Mouse (Mus musculus) liver, embryonic 15.5 days (tissue): Measurements from ENCODE around the gene Smim5. TPM values are rescaled to one million over a fixed set of nuclear protein-coding genes. Genes with fewer than 3 reads are reported as not detected.

Experiments used
- ATAC-seq: fragments of 200-750 bp; cut with Nextera tagmentation; 2 replicates; pipeline ENCODE4 v1.8.0; 2017; ENCODE audit warnings: moderate number of reproducible peaks, mild to moderate bottlenecking, moderate library complexity; ENCODE audit not compliant: insufficient read depth
- H3K27ac ChIP-seq: fragments of 300-500 bp; sonication (generic); replicated peaks from 2 replicates; pipeline ENCODE4 v1.5.1; 2015; ENCODE audit warnings: mild to moderate bottlenecking, inconsistent platforms
- H3K27me3 ChIP-seq: fragments of 300-500 bp; sonication (generic); 2 replicates; pipeline ENCODE4 v1.6.1; 2015; ENCODE audit warnings: mild to moderate bottlenecking, inconsistent platforms
- H3K36me3 ChIP-seq: fragments of 300-500 bp; sonication (generic); replicated peaks from 2 replicates; pipeline ENCODE4 v1.6.1; 2015; ENCODE audit warnings: moderate library complexity, mild to moderate bottlenecking, inconsistent platforms
- H3K4me1 ChIP-seq: fragments of 300-500 bp; sonication (generic); replicated peaks from 2 replicates; pipeline ENCODE4 v1.6.1; 2015; ENCODE audit warnings: inconsistent platforms
- H3K4me2 ChIP-seq: fragments of 300-500 bp; sonication (generic); 2 replicates; pipeline ENCODE4 v1.6.1; 2015; ENCODE audit warnings: moderate library complexity, mild to moderate bottlenecking, inconsistent platforms
- H3K4me3 ChIP-seq: fragments of 300-500 bp; sonication (generic); replicated peaks from 2 replicates; pipeline ENCODE4 v1.5.1; 2015; ENCODE audit warnings: mild to moderate bottlenecking, inconsistent platforms
- H3K9ac ChIP-seq: fragments of 300-500 bp; sonication (generic); 2 replicates; pipeline ENCODE4 v1.6.1; 2015; ENCODE audit warnings: moderate library complexity, mild to moderate bottlenecking, inconsistent platforms
- H3K9me3 ChIP-seq: fragments of 300-500 bp; sonication (generic); replicated peaks from 2 replicates; pipeline ENCODE4 v1.6.1; 2016; ENCODE audit warnings: inconsistent platforms
- WGBS: fragments of 180-500 bp; shearing (Covaris S2); methylation state at CpG from one replicate; pipeline ENCODE4 v1.1.7; 2015; ENCODE audit warnings: mixed read lengths; ENCODE audit not compliant: insufficient replicate concordance; 5-methylcytosine and 5-hydroxymethylcytosine counted together
- polyA plus RNA-seq: library from polyadenylated mRNA; unstranded; fragments of >200 nt; fragmentation: Nextera tagmentation; extraction: Ambion mirVana; gene quantifications from 2 replicates; pipeline ENCODE4 v1.2.1, GENCODE M21; 2015

The Smim5 gene
- polyA plus RNA-seq, 1 experiment from 2014 or later, result 40.0 TPM

GRCm38 (mm10) chr11:115954712-115955111 lies 54.9 kb downstream of the Smim5 start:
- H3K9ac ChIP-seq, result no peak overlapping the region
- no peak for ATAC-seq
- H3K36me3 ChIP-seq, result peaks cover 62% of the 10 kb centered on the region
- no peaks in the 10 kb centered on the region for H3K27me3 ChIP-seq
- no peak overlapping the region for H3K4me3 ChIP-seq
- no peak overlapping the region for H3K4me2 ChIP-seq
- 74% methylated on average over 5 of the region's 5 CpGs for whole genome bisulfite sequencing
- H3K9me3 ChIP-seq, result no peaks in the 10 kb centered on the region
- no peak overlapping the region for H3K27ac ChIP-seq
- H3K4me1 ChIP-seq, result peaks cover 7% of the 10 kb centered on the region; the same call in 1 of the 2 replicates

GRCm38 (mm10) chr11:115955195-115955858 lies 55.6 kb downstream of the Smim5 start:
- H3K36me3 ChIP-seq, result peaks cover 68% of the 10 kb centered on the region
- H3K4me3 ChIP-seq, result no peak overlapping the region
- H3K27me3 ChIP-seq, result no peaks in the 10 kb centered on the region
- no peak overlapping the region for H3K4me2 ChIP-seq
- no peak overlapping the region for H3K9ac ChIP-seq
- H3K4me1 ChIP-seq, result peaks cover 7% of the 10 kb centered on the region; the same call in 1 of the 2 replicates
- no peak for ATAC-seq
- no peak overlapping the region for H3K27ac ChIP-seq
- 69% methylated on average over 10 of the region's 10 CpGs for WGBS
- H3K9me3 ChIP-seq, result no peaks in the 10 kb centered on the region

Other genes with a start within 250 kb of the Smim5 start
- gene Grb2, start 191.4 kb upstream of the Smim5 start, polyA plus RNA-seq, result 53.4 and 55.8 TPM in 2 replicates
- 9.9 and 10.1 TPM in 2 replicates for gene Tmem94, start 134.5 kb upstream of the Smim5 start, polyA plus RNA-seq
- gene Caskin2, start 86.3 kb upstream of the Smim5 start, polyA plus RNA-seq, result 5.7 and 6.7 TPM in 2 replicates
- 13.7 and 18.7 TPM in 2 replicates for gene Tsen54, start 85.2 kb upstream of the Smim5 start, polyA plus RNA-seq
- gene Llgl2, start 75.9 kb upstream of the Smim5 start, polyA plus RNA-seq, result 11.9 and 16.2 TPM in 2 replicates
- 0.45 and 0.46 TPM in 2 replicates for gene Myo15b, start 41.6 kb upstream of the Smim5 start, polyA plus RNA-seq
- 2.7 and 3.3 TPM in 2 replicates for gene Smim6, start 12.1 kb downstream of the Smim5 start, polyA plus RNA-seq
- gene Sap30bp, start 33.3 kb downstream of the Smim5 start, polyA plus RNA-seq, result 13.0 and 15.0 TPM in 2 replicates
- gene Recql5, start 33.5 kb downstream of the Smim5 start, polyA plus RNA-seq, result 8.1 and 10.9 TPM in 2 replicates
- 0.18 and 0.31 TPM in 2 replicates for gene Itgb4, start 74.7 kb downstream of the Smim5 start, polyA plus RNA-seq
- 168 and 190 TPM in 2 replicates for gene Galk1, start 112.8 kb downstream of the Smim5 start, polyA plus RNA-seq
- 540 and 595 TPM in 2 replicates for gene H3f3b, start 128.0 kb downstream of the Smim5 start, polyA plus RNA-seq
- 10.1 and 11.6 TPM in 2 replicates for gene Unk, start 130.4 kb downstream of the Smim5 start, polyA plus RNA-seq
- 21.4 and 23.3 TPM in 2 replicates for gene Unc13d, start 178.0 kb downstream of the Smim5 start, polyA plus RNA-seq
- 83.9 and 93.0 TPM in 2 replicates for gene Wbp2, start 187.0 kb downstream of the Smim5 start, polyA plus RNA-seq
- 5.4 and 7.6 TPM in 2 replicates for gene Trim47, start 227.2 kb downstream of the Smim5 start, polyA plus RNA-seq
- gene Trim65, start 231.2 kb downstream of the Smim5 start, polyA plus RNA-seq, result 1.2 and 1.5 TPM in 2 replicates
- gene Mrpl38, start 238.9 kb downstream of the Smim5 start, polyA plus RNA-seq, result 48.8 and 51.1 TPM in 2 replicates